Mouse (Mus musculus) embryo, embryonic 11.5 days (tissue): ENCODE data around the gene Rasd2.

Experiments
- DNase-seq: peaks from one replicate; pipeline ENCODE4 v3.0.0-alpha.2; 2012; ENCODE audit warnings: low read depth, low spot score

Rasd2 gene

GRCm38 (mm10) chr8:75219877-75220738 lies 6.4 kb downstream of the Rasd2 start:
- DNase-seq: no peak

- no peak for DNase-seq
Observed at GRCm38 (mm10) chr8:75222665-75223064, 8.9 kb downstream of the Rasd2 start.

- DNase-seq: no peak
Observed at GRCm38 (mm10) chr8:75226773-75227172, 13.0 kb downstream of the Rasd2 start.

GRCm38 (mm10) chr8:75233915-75234554 lies 20.3 kb downstream of the Rasd2 start:
- DNase-seq: no peak

- DNase-seq: no peak
Observed at GRCm38 (mm10) chr8:75247331-75247730, 33.6 kb downstream of the Rasd2 start.

- DNase-seq: no peak
Observed at GRCm38 (mm10) chr8:75249186-75249585, 35.4 kb downstream of the Rasd2 start.

GRCm38 (mm10) chr8:75254027-75254426 lies 40.3 kb downstream of the Rasd2 start:
- no peak for DNase-seq

GRCm38 (mm10) chr8:75255635-75256034 lies 41.9 kb downstream of the Rasd2 start:
- DNase-seq: no peak

GRCm38 (mm10) chr8:75272166-75272565 lies 58.4 kb downstream of the Rasd2 start:
- peak; percentile 1 for DNase-seq
